Mouse (Mus musculus) myocyte (in vitro differentiated cells): Measurements from ENCODE around the gene Prrt1.

Source experiments
- CEBPB ChIP-seq: IDR thresholded peaks from 2 replicates; pipeline ENCODE4 v1.6.1; 2011; ENCODE audit warnings: mild to moderate bottlenecking, moderate library complexity; ENCODE audit not compliant: poor library complexity, insufficient read depth, severe bottlenecking
- E2F4 ChIP-seq: IDR thresholded peaks from one replicate; pipeline ENCODE4 v1.6.1; 2011; ENCODE audit warnings: mild to moderate bottlenecking, control low read depth, moderate library complexity; ENCODE audit not compliant: insufficient read depth
- MAX ChIP-seq: IDR thresholded peaks from one replicate; pipeline ENCODE4 v1.6.1; 2011; ENCODE audit warnings: low read depth, mild to moderate bottlenecking, control low read depth
- POLR2A ChIP-seq: IDR thresholded peaks from one replicate; pipeline ENCODE4 v1.6.1; 2011; ENCODE audit warnings: low read depth, mild to moderate bottlenecking, control low read depth, moderate library complexity; ENCODE audit not compliant: insufficient read length
- POLR2AphosphoS2 ChIP-seq: IDR thresholded peaks from one replicate; pipeline ENCODE4 v1.6.1; 2011; ENCODE audit warnings: low read depth, control low read depth; ENCODE audit not compliant: insufficient read length
- TCF12 ChIP-seq: IDR thresholded peaks from one replicate; pipeline ENCODE4 v1.6.1; 2011; ENCODE audit warnings: mild to moderate bottlenecking, control low read depth; ENCODE audit not compliant: poor library complexity, insufficient read depth, severe bottlenecking

- TF ChIP-seq CEBPB = no peak
- no peak for TF ChIP-seq POLR2A
- TF ChIP-seq MAX = no peak
- no peak for TF ChIP-seq E2F4
- TF ChIP-seq POLR2AphosphoS2 = no peak
- TF ChIP-seq TCF12 = no peak
Measured at GRCm38 (mm10) chr17:34626773-34627092, 2.6 kb upstream of the Prrt1 start.
